Mouse (Mus musculus): ENCODE results near the gene Sema6d. TPM values are rescaled to one million over a fixed set of nuclear protein-coding genes. Genes with fewer than 3 reads are reported as not detected.

Sema6d gene
- total and polyA plus RNA-seq, 2 experiments from 2014 or later, result 31.2 to 90.0 TPM

DNA sequence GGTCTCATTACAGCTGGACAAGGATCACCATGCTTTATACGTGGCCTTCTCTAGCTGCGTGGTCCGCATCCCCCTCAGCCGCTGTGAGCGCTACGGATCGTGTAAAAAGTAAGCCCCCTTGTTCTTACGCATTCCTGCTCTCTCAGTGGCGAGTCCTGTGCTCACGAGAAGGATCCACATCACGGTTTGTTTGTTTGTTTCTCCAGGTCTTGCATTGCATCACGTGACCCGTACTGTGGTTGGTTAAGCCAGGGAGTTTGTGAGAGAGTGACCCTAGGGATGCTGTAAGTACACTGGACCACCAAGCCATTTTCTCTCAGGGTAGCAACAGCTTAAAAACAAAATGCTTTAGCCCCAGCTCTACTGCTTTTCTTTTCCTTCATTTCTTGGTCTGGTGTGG, 569.8 kb downstream of the Sema6d start:
- DNase-seq (ENCODE audit: low spot score) (no peak), ATAC-seq (no peak)
- no peak overlapping the region for H3K4me3 ChIP-seq (ENCODE audit: low read length)
- no peak for TF ChIP-seq CTCF (IDR thresholded peaks at IDR 0.05; ENCODE audit: low read depth)
- H3K27me3 ChIP-seq (ENCODE audit: insufficient read depth, low read length), result no peaks in the 10 kb centered on the region
- H3K36me3 ChIP-seq (ENCODE audit: insufficient read depth, low read length), result peaks cover 62% of the 10 kb centered on the region
- no peak overlapping the region for H3K27ac ChIP-seq
- 92% methylated on average over 13 of the region's 13 CpGs for WGBS
- H3K9ac ChIP-seq (replicated peaks; ENCODE audit: low read length), result no peak overlapping the region
- H3K4me2 ChIP-seq (ENCODE audit: low read depth, low read length), result no peak overlapping the region
- H3K4me1 ChIP-seq (ENCODE audit: insufficient read depth, low read length), result no peaks in the 10 kb centered on the region; the same call in 1 of the 2 replicates
- no peaks in the 10 kb centered on the region for H3K9me3 ChIP-seq (ENCODE audit: low read length)

DNA sequence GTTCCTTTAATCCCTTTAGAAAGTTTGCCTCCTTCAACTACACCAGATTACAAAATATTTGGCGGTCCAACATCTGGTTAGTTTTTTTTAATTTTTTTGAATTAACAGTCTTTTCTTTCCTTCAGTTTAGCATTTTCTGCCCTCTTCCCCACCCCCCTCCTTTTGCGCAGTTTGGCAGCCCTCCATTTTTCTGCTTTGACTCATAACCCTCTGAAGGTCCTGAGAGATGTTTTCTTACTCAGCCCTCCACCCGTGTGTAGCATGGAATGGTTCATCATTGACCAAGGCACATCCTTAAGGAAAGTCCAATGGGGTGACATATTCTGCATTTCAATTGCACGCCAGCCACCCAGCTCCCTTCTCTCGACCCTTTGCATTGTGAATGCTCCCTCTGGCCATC, 570.9 kb downstream of the Sema6d start:
- H3K27ac ChIP-seq, result no peak overlapping the region
- H3K27me3 ChIP-seq (ENCODE audit: insufficient read depth, low read length), result no peaks in the 10 kb centered on the region
- no peak overlapping the region for H3K9ac ChIP-seq (replicated peaks; ENCODE audit: low read length)
- no peak overlapping the region for H3K4me2 ChIP-seq (ENCODE audit: low read depth, low read length)
- 84% methylated on average over 5 of the region's 5 CpGs for WGBS
- DNase-seq (ENCODE audit: low spot score) (no peak), ATAC-seq (no peak)
- TF ChIP-seq CTCF (IDR thresholded peaks at IDR 0.05; ENCODE audit: low read depth), result no peak
- H3K4me1 ChIP-seq (ENCODE audit: insufficient read depth, low read length), result no peaks in the 10 kb centered on the region; the same call in 1 of the 2 replicates
- peaks cover 67% of the 10 kb centered on the region for H3K36me3 ChIP-seq (ENCODE audit: insufficient read depth, low read length)
- no peak overlapping the region for H3K4me3 ChIP-seq (ENCODE audit: low read length)
- no peaks in the 10 kb centered on the region for H3K9me3 ChIP-seq (ENCODE audit: low read length)

DNA sequence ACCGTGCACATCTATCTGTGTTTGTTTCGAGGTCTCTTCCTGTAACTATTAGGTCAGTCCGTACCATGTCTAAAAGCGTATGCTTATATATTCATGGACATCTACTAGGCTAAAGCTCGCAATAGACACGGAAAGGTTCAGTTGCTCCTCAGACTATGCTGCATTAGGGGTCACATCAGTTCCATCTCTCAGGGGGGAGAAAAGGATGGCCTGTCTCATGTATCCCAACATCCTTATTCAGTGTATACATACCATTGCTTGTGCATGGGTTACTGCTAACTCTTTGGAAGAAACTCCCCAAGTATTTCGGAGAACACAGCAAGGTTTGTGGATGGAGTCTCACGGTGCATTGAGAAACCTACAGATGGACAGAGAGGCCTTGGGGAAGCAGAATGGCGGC, 571.5 kb downstream of the Sema6d start:
- Histone ChIP-seq H3K4me3 (ENCODE audit: low read length) (no peak overlapping the region), H3K36me3 (ENCODE audit: insufficient read depth, low read length) (peaks cover 62% of the 10 kb centered on the region), H3K9me3 (ENCODE audit: low read length) (no peaks in the 10 kb centered on the region), H3K9ac (replicated peaks; ENCODE audit: low read length) (no peak overlapping the region), H3K4me2 (ENCODE audit: low read depth, low read length) (no peak overlapping the region), H3K27ac (no peak overlapping the region), H3K27me3 (ENCODE audit: insufficient read depth, low read length) (no peaks in the 10 kb centered on the region), H3K4me1 (ENCODE audit: insufficient read depth, low read length) (no peaks in the 10 kb centered on the region; the same call in 1 of the 2 replicates)
- TF ChIP-seq CTCF (IDR thresholded peaks at IDR 0.05; ENCODE audit: low read depth), result no peak
- ATAC-seq (no peak), DNase-seq (ENCODE audit: low spot score) (no peak)
- 95% methylated on average over 9 of the region's 9 CpGs for WGBS

DNA sequence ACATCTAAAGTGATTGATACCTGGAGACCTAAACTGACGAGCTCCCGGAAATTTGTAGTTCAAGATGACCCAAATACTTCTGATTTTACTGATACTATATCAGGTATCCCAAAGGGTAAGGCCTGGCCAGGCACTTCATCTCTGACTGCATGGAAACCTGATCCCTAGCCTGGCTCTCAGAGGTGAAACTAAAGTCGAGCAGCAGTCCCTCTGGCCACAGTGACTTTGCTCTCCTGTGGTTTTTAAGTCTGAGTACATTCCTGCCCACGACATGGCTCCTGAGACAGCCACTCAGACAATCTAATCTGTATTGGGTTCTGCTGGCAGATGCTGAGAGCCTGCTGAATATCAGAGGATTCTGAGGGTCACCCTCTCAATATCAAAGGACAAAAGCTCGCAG, 572.5 kb downstream of the Sema6d start:
- no peak overlapping the region for H3K27ac ChIP-seq
- no peaks in the 10 kb centered on the region; the same call in 1 of the 2 replicates for H3K4me1 ChIP-seq (ENCODE audit: insufficient read depth, low read length)
- H3K27me3 ChIP-seq (ENCODE audit: insufficient read depth, low read length), result no peaks in the 10 kb centered on the region
- H3K4me3 ChIP-seq (ENCODE audit: low read length), result no peak overlapping the region
- ATAC-seq, result no peak
- no peak for TF ChIP-seq CTCF (IDR thresholded peaks at IDR 0.05; ENCODE audit: low read depth)
- peaks cover 56% of the 10 kb centered on the region for H3K36me3 ChIP-seq (ENCODE audit: insufficient read depth, low read length)
- 62% methylated on average over 5 of the region's 5 CpGs for WGBS
- no peak overlapping the region for H3K9ac ChIP-seq (replicated peaks; ENCODE audit: low read length)
- DNase-seq (ENCODE audit: low spot score), result no peak
- H3K9me3 ChIP-seq (ENCODE audit: low read length), result no peaks in the 10 kb centered on the region
- H3K4me2 ChIP-seq (ENCODE audit: low read depth, low read length), result no peak overlapping the region

DNA sequence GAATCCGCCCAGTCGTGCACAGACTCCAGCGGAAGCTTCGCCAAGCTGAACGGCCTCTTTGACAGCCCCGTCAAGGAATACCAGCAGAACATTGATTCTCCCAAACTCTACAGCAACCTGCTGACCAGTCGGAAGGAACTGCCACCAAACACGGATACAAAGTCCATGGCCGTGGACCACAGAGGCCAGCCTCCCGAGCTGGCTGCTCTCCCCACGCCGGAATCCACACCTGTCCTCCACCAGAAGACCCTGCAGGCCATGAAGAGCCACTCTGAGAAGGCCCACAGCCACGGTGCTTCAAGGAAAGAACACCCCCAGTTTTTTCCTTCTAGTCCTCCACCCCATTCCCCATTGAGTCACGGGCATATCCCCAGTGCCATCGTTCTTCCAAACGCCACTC, 574.4 kb downstream of the Sema6d start:
- DNase-seq (ENCODE audit: low spot score) (no peak), ATAC-seq (no peak)
- WGBS, result 95% methylated on average over 16 of the region's 16 CpGs
- H3K4me2 ChIP-seq (ENCODE audit: low read depth, low read length), result no peak overlapping the region
- no peaks in the 10 kb centered on the region for H3K27me3 ChIP-seq (ENCODE audit: insufficient read depth, low read length)
- no peak overlapping the region for H3K4me3 ChIP-seq (ENCODE audit: low read length)
- H3K9ac ChIP-seq (replicated peaks; ENCODE audit: low read length), result no peak overlapping the region
- H3K27ac ChIP-seq, result no peak overlapping the region
- H3K36me3 ChIP-seq (ENCODE audit: insufficient read depth, low read length), result peaks cover 46% of the 10 kb centered on the region
- H3K4me1 ChIP-seq (ENCODE audit: insufficient read depth, low read length), result no peaks in the 10 kb centered on the region
- TF ChIP-seq CTCF (IDR thresholded peaks at IDR 0.05; ENCODE audit: low read depth), result no peak
- H3K9me3 ChIP-seq (ENCODE audit: low read length), result no peaks in the 10 kb centered on the region

DNA sequence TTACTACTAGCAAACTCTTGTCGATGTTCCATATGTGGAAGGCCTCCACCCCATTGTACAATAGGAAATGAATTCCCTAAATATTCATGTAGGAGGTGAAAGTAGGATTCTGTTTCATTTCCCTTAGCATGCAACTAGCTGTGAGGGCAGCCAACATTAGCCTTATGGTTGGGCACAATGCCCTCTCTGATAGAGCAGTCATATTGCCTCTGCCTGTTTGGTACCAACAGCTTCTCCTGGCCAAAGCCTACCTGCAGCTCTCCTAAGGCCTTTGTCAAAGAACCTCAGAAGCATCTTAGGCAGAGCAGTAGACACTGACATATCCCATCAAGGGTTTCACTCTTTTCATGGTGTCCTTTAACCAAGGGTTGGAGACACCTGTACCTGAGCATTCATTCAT, 578.7 kb downstream of the Sema6d start:
- 93% methylated on average over 1 of the region's 1 CpGs for WGBS

DNA sequence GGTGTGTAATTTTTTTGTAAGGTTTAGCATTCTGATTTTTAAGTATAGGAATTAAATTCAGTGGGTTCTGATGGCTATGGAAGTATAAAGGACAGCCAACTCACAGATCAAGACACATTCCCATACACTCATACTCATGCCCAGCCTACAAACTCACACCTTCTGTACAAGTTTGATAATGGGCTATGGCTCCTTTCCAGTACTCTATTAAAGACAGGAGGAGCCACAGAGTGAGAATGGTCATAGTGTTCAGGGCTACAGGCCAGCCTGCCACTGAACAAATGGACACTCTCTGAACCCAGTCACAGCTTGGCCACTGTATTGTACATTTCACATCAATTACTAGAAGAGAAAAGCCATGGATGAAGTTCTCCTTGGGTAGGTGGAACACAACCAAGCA, 583.3 kb downstream of the Sema6d start:
- ATAC-seq, result no peak
- no peak overlapping the region for H3K4me2 ChIP-seq (ENCODE audit: low read depth, low read length)
- no peak for DNase-seq (ENCODE audit: low spot score)
- TF ChIP-seq CTCF (IDR thresholded peaks at IDR 0.05; ENCODE audit: low read depth), result no peak
- H3K4me1 ChIP-seq (ENCODE audit: insufficient read depth, low read length), result no peaks in the 10 kb centered on the region
- no peaks in the 10 kb centered on the region for H3K27me3 ChIP-seq (ENCODE audit: insufficient read depth, low read length)
- H3K9ac ChIP-seq (replicated peaks; ENCODE audit: low read length), result no peak overlapping the region
- H3K36me3 ChIP-seq (ENCODE audit: insufficient read depth, low read length), result no peaks in the 10 kb centered on the region
- no peaks in the 10 kb centered on the region for H3K9me3 ChIP-seq (ENCODE audit: low read length)
- no peak overlapping the region for H3K27ac ChIP-seq
- no peak overlapping the region for H3K4me3 ChIP-seq (ENCODE audit: low read length)

More for the DNA sequence above, 578.7 kb downstream of the Sema6d start:
- no peak for DNase-seq (ENCODE audit: low spot score)
- ATAC-seq, result no peak
- H3K36me3 ChIP-seq (ENCODE audit: insufficient read depth, low read length), result peaks cover 18% of the 10 kb centered on the region
- H3K4me1 ChIP-seq (ENCODE audit: insufficient read depth, low read length), result no peaks in the 10 kb centered on the region
- no peak overlapping the region for H3K4me3 ChIP-seq (ENCODE audit: low read length)
- TF ChIP-seq CTCF (IDR thresholded peaks at IDR 0.05; ENCODE audit: low read depth), result no peak
- no peak overlapping the region for H3K4me2 ChIP-seq (ENCODE audit: low read depth, low read length)
- no peaks in the 10 kb centered on the region for H3K27me3 ChIP-seq (ENCODE audit: insufficient read depth, low read length)
- H3K9me3 ChIP-seq (ENCODE audit: low read length), result no peaks in the 10 kb centered on the region
- no peak overlapping the region for H3K27ac ChIP-seq
- no peak overlapping the region for H3K9ac ChIP-seq (replicated peaks; ENCODE audit: low read length)

Data from hindbrain, postnatal 0 days (tissue).